In genomic region chr19:7139321-7139720, GRCm38 (mm10) we compare ENCODE assay signal across 13 mouse cellular contexts. TPM values are rescaled to one million over a fixed set of nuclear protein-coding genes. Genes with fewer than 3 reads are reported as not detected.
A peak's percentile ranks its signal among the peaks of the same experiment; 100 is the strongest.
DNase-seq lines count a peak whose midpoint lies in the region; ATAC-seq lines count a peak whose summit lies in the region.
"Had no signal": no experiment of that assay in that cellular context is flagged by ENCODE, and none has a peak within 500 bp of the region (broad histone marks: within the 10 kb centered on the region; RNA-seq: fewer than 3 reads in every experiment).

No protein-coding gene starts in this region.

- WGBS in forebrain, embryonic 13.5 days = 58% methylated on average over 4 of the region's 4 CpGs
- 66% methylated on average over 4 of the region's 4 CpGs for WGBS in forebrain, embryonic 11.5 days
- 72% methylated on average over 4 of the region's 4 CpGs for WGBS in hindbrain, embryonic 15.5 days
- WGBS in hindbrain, embryonic 14.5 days = 60% methylated on average over 4 of the region's 4 CpGs
- 58% methylated on average over 4 of the region's 4 CpGs for WGBS in neural tube, embryonic 13.5 days

- ATAC-seq in forebrain, embryonic 13.5 days = no peak
- ATAC-seq in forebrain, embryonic 11.5 days (replicated peaks; ENCODE audit: low FRiP score) = no peak
- ATAC-seq in hindbrain, embryonic 15.5 days (ENCODE audit: low FRiP score, low read depth) = no peak
- no peak for ATAC-seq in hindbrain, embryonic 14.5 days (ENCODE audit: low FRiP score)
- no peak for ATAC-seq in neural tube, embryonic 13.5 days (ENCODE audit: low read depth)

- H3K9me3 ChIP-seq in forebrain, embryonic 13.5 days (replicated peaks) = no peaks in the 10 kb centered on the region
- no peaks in the 10 kb centered on the region for H3K9me3 ChIP-seq in forebrain, embryonic 11.5 days (ENCODE audit: control insufficient read depth, low read length)
- no peaks in the 10 kb centered on the region for H3K9me3 ChIP-seq in hindbrain, embryonic 15.5 days
- H3K9me3 ChIP-seq in hindbrain, embryonic 14.5 days (ENCODE audit: control insufficient read depth, low read length) = no peaks in the 10 kb centered on the region
- no peaks in the 10 kb centered on the region for H3K9me3 ChIP-seq in neural tube, embryonic 13.5 days

- H3K27me3 ChIP-seq in forebrain, embryonic 13.5 days = 0 out of 2 replicates have a peak, but pooled peaks cover 5% of the 10 kb centered on the region
- H3K27me3 ChIP-seq in forebrain, embryonic 11.5 days (ENCODE audit: control insufficient read depth, insufficient read depth, low read length) = peaks cover 7% of the 10 kb centered on the region; the same call in 1 of the 2 replicates
- H3K27me3 ChIP-seq in hindbrain, embryonic 15.5 days = no peaks in the 10 kb centered on the region
- 0 out of 2 replicates have a peak, but pooled peaks cover 6% of the 10 kb centered on the region for H3K27me3 ChIP-seq in hindbrain, embryonic 14.5 days (ENCODE audit: control insufficient read depth, insufficient read depth, low read length)
- H3K27me3 ChIP-seq in neural tube, embryonic 13.5 days = peaks cover 17% of the 10 kb centered on the region; the same call in 1 of the 2 replicates

- H3K4me2 ChIP-seq in forebrain, embryonic 13.5 days = no peak overlapping the region
- no peak overlapping the region for H3K4me2 ChIP-seq in forebrain, embryonic 11.5 days (ENCODE audit: low read depth, low read length, severe bottlenecking)
- H3K4me2 ChIP-seq in hindbrain, embryonic 15.5 days = no peak overlapping the region
- no peak overlapping the region for H3K4me2 ChIP-seq in hindbrain, embryonic 14.5 days (replicated peaks)
- no peak overlapping the region for H3K4me2 ChIP-seq in neural tube, embryonic 13.5 days

- H3K4me3 ChIP-seq in forebrain, embryonic 13.5 days = no peak overlapping the region
- H3K4me3 ChIP-seq in forebrain, embryonic 11.5 days (ENCODE audit: low read depth, low read length) = no peak overlapping the region
- no peak overlapping the region for H3K4me3 ChIP-seq in hindbrain, embryonic 15.5 days
- H3K4me3 ChIP-seq in hindbrain, embryonic 14.5 days (replicated peaks; ENCODE audit: low read length) = no peak overlapping the region
- H3K4me3 ChIP-seq in neural tube, embryonic 13.5 days = no peak overlapping the region

- no peak for DNase-seq in forebrain, embryonic 11.5 days (ENCODE audit: low spot score)
- DNase-seq in hindbrain, embryonic 14.5 days (ENCODE audit: low spot score) = no peak
- no peak for DNase-seq in neural tube, embryonic 10.5 days (ENCODE audit: extremely low spot score, low spot score)
- DNase-seq in cerebellum, adult 11-12 months = no peak
- no peak for DNase-seq in adipocyte (ENCODE audit: low spot score)
- DNase-seq: adrenal gland, adult 8-10 months; cerebellum, postnatal 14 days; left cerebral cortex, postnatal 4 days; right cerebral cortex, adult 18-20 months had no signal

- no peak overlapping the region for H3K9ac ChIP-seq in forebrain, embryonic 13.5 days
- H3K9ac ChIP-seq in forebrain, embryonic 11.5 days (ENCODE audit: low read length) = no peak overlapping the region
- no peak overlapping the region for H3K9ac ChIP-seq in hindbrain, embryonic 15.5 days
- no peak overlapping the region for H3K9ac ChIP-seq in hindbrain, embryonic 14.5 days
- 0 out of 2 replicates have a peak overlapping the region, but pooled peaks have one; percentile 23 for H3K9ac ChIP-seq in neural tube, embryonic 13.5 days
- H3K9ac ChIP-seq: liver, embryonic 14.5 days had no signal

- H3K36me3 ChIP-seq in forebrain, embryonic 13.5 days (ENCODE audit: poor library complexity, severe bottlenecking) = no peaks in the 10 kb centered on the region
- H3K36me3 ChIP-seq in forebrain, embryonic 11.5 days (ENCODE audit: control insufficient read depth, insufficient read depth, low read length) = no peaks in the 10 kb centered on the region
- no peaks in the 10 kb centered on the region for H3K36me3 ChIP-seq in hindbrain, embryonic 15.5 days
- H3K36me3 ChIP-seq in hindbrain, embryonic 14.5 days (replicated peaks; ENCODE audit: control insufficient read depth, insufficient read depth) = no peaks in the 10 kb centered on the region
- no peaks in the 10 kb centered on the region for H3K36me3 ChIP-seq in neural tube, embryonic 13.5 days

- peaks cover 100% of the 10 kb centered on the region for H3K4me1 ChIP-seq in forebrain, embryonic 13.5 days
- peaks cover 63% of the 10 kb centered on the region for H3K4me1 ChIP-seq in forebrain, embryonic 11.5 days (replicated peaks; ENCODE audit: control insufficient read depth, insufficient read depth, low read length)
- peaks cover 98% of the 10 kb centered on the region for H3K4me1 ChIP-seq in hindbrain, embryonic 15.5 days (replicated peaks)
- H3K4me1 ChIP-seq in hindbrain, embryonic 14.5 days (replicated peaks; ENCODE audit: control insufficient read depth, insufficient read depth, low read length) = peaks cover 89% of the 10 kb centered on the region
- H3K4me1 ChIP-seq in neural tube, embryonic 13.5 days (replicated peaks) = peaks cover 100% of the 10 kb centered on the region

- peak overlapping the region; percentile 14; the same call in 1 of the 2 replicates for H3K27ac ChIP-seq in forebrain, embryonic 13.5 days
- H3K27ac ChIP-seq in forebrain, embryonic 11.5 days (ENCODE audit: low read depth, low read length) = no peak overlapping the region
- H3K27ac ChIP-seq in hindbrain, embryonic 15.5 days (replicated peaks) = 0 out of 2 replicates have a peak overlapping the region, but pooled peaks have one; percentile 10
- H3K27ac ChIP-seq in hindbrain, embryonic 14.5 days = no peak overlapping the region
- H3K27ac ChIP-seq in neural tube, embryonic 13.5 days (replicated peaks) = peak overlapping the region; percentile 91
- H3K27ac ChIP-seq: liver, embryonic 14.5 days had no signal

RNA-seq across cellular contexts. Expression of gene Flrt1, which starts 33.8 kb away (rescaled TPM):
- polyA plus RNA-seq in forebrain, embryonic 13.5 days (2015; fragmentation: Nextera tagmentation; extraction: Ambion mirVana) = 10.4 and 11.3 TPM in 2 replicates
- polyA plus RNA-seq in forebrain, embryonic 11.5 days (2014; fragmentation: Nextera tagmentation; extraction: Ambion mirVana) = 7.7 and 9.0 TPM in 2 replicates
- 9.8 and 11.1 TPM in 2 replicates for polyA plus RNA-seq in hindbrain, embryonic 15.5 days (2015; fragmentation: Nextera tagmentation; extraction: Ambion mirVana)
- polyA plus RNA-seq in hindbrain, embryonic 14.5 days (2014; fragmentation: Nextera tagmentation; extraction: Ambion mirVana) = 8.7 and 9.5 TPM in 2 replicates
- polyA plus RNA-seq in neural tube, embryonic 13.5 days (2015; fragmentation: Nextera tagmentation; extraction: Ambion mirVana) = 9.6 and 10.9 TPM in 2 replicates

Comparison
In these comparisons a context has a peak if more than half of its experiments do, and no peak if none do; other contexts are left out.
1. H3K27ac ChIP-seq: peak in forebrain, embryonic 13.5 days (single experiment), hindbrain, embryonic 15.5 days (single experiment) and neural tube, embryonic 13.5 days (single experiment); none in forebrain, embryonic 11.5 days (single experiment) and hindbrain, embryonic 14.5 days (single experiment).